Mouse (Mus musculus) forebrain, postnatal 0 days (tissue): ENCODE data around the gene Ctsc. TPM values are rescaled to one million over a fixed set of nuclear protein-coding genes. Genes with fewer than 3 reads are reported as not detected.

Source experiments
- ATAC-seq: fragments of 200-750 bp; cut with Nextera tagmentation; 2 replicates; pipeline ENCODE4 v1.8.0; 2017; ENCODE audit warnings: mild to moderate bottlenecking, moderate library complexity
- DNase-seq: peaks from one replicate; pipeline ENCODE4 v3.0.0-alpha.2; 2015
- H3K27ac ChIP-seq: fragments of 300-500 bp; sonication (generic); 2 replicates; pipeline ENCODE4 v1.5.1; 2014; ENCODE audit warnings: low read depth, mild to moderate bottlenecking, antibody characterized with exemption, low read length, moderate library complexity, mixed read lengths
- H3K27me3 ChIP-seq: fragments of 300-500 bp; sonication (generic); 2 replicates; pipeline ENCODE4 v1.6.1; 2014; ENCODE audit warnings: mild to moderate bottlenecking, low read length, mixed read lengths; ENCODE audit not compliant: insufficient read depth
- H3K36me3 ChIP-seq: fragments of 300-500 bp; sonication (generic); 2 replicates; pipeline ENCODE4 v1.6.1; 2014; ENCODE audit warnings: mild to moderate bottlenecking, moderate library complexity; ENCODE audit not compliant: insufficient read depth
- H3K4me1 ChIP-seq: fragments of 300-500 bp; sonication (generic); 2 replicates; pipeline ENCODE4 v1.6.1; 2014; ENCODE audit warnings: antibody characterized with exemption; ENCODE audit not compliant: insufficient read depth
- H3K4me2 ChIP-seq: fragments of 300-500 bp; sonication (generic); 2 replicates; pipeline ENCODE4 v1.6.1; 2014; ENCODE audit warnings: low read depth, mild to moderate bottlenecking, moderate library complexity
- H3K4me3 ChIP-seq: fragments of 300-500 bp; sonication (generic); 2 replicates; pipeline ENCODE4 v1.5.1; 2014; ENCODE audit warnings: low read depth, low read length, mixed read lengths
- H3K9ac ChIP-seq: fragments of 300-500 bp; sonication (generic); 2 replicates; pipeline ENCODE4 v1.6.1; 2014; ENCODE audit warnings: mild to moderate bottlenecking
- H3K9me3 ChIP-seq: fragments of 300-500 bp; sonication (generic); 2 replicates; pipeline ENCODE4 v1.6.1; 2016; ENCODE audit warnings: low read length
- CTCF ChIP-seq: sonication (generic); IDR thresholded peaks from 2 replicates; pipeline ENCODE4 v1.5.1; 2016; ENCODE audit warnings: antibody characterized with exemption, control low read depth, low read depth
- WGBS: fragments of 180-500 bp; shearing (Covaris S2); extraction: QIAGEN DNeasy Blood & Tissue Kit; methylation state at CpG from one replicate; pipeline ENCODE4 v1.1.7; 2014; 5-methylcytosine and 5-hydroxymethylcytosine counted together
- polyA plus RNA-seq: library from polyadenylated mRNA; unstranded; fragments of >200 nt; fragmentation: Nextera tagmentation; extraction: Ambion mirVana; gene quantifications from 2 replicates; pipeline ENCODE4 v1.2.1, GENCODE M21; 2015
- total RNA-seq: library from RNA; depleted of rRNA; stranded (reverse); fragments of >200 nt; gene quantifications from 2 replicates; pipeline ENCODE4 v1.2.3, GENCODE M21; 2014

The Ctsc gene
- total and polyA plus RNA-seq, 2 experiments from 2014 or later = 12.8 to 16.1 TPM

- Histone ChIP-seq H3K4me1 (no peaks in the 10 kb centered on the region), H3K27ac (no peak overlapping the region), H3K36me3 (no peaks in the 10 kb centered on the region), H3K9me3 (no peaks in the 10 kb centered on the region), H3K9ac (no peak overlapping the region), H3K27me3 (no peaks in the 10 kb centered on the region), H3K4me2 (no peak overlapping the region), H3K4me3 (no peak overlapping the region)
- DNase-seq = no peak
- WGBS = 49% methylated on average over 1 of the region's 1 CpGs
- TF ChIP-seq CTCF = no peak
- ATAC-seq = no peak
Measured at GRCm38 (mm10) chr7:88251535-88251934, 26.4 kb upstream of the Ctsc start.

DNA sequence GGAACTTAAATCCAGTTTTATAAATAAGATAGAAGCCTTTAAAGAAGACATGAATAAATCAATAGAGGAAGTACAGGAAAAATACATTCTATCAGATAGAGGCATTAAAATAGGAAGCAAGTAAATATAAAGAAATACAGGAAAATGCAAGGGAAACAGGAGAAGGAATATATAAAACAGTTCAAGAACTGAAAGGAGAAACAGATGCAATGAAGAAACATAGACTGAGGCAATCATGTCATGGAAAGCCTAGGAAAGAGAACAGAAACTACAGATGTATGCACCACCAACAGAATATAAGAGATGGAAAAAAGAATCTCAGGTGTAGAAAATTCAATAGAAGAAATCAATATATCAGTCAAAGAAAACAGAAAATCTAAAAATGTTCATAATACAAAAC, 25.8 kb upstream of the Ctsc start:
- Histone ChIP-seq H3K27ac (no peak overlapping the region), H3K9ac (no peak overlapping the region), H3K9me3 (no peaks in the 10 kb centered on the region), H3K4me3 (no peak overlapping the region), H3K4me1 (no peaks in the 10 kb centered on the region), H3K4me2 (no peak overlapping the region), H3K36me3 (no peaks in the 10 kb centered on the region), H3K27me3 (no peaks in the 10 kb centered on the region)
- ATAC-seq (no peak), DNase-seq (no peak)
- no peak for TF ChIP-seq CTCF

- Histone ChIP-seq H3K27ac (no peak overlapping the region), H3K4me1 (no peaks in the 10 kb centered on the region), H3K27me3 (no peaks in the 10 kb centered on the region), H3K4me2 (no peak overlapping the region), H3K9me3 (no peaks in the 10 kb centered on the region), H3K36me3 (no peaks in the 10 kb centered on the region), H3K4me3 (no peak overlapping the region), H3K9ac (no peak overlapping the region)
- DNase-seq (no peak), ATAC-seq (no peak)
- no peak for TF ChIP-seq CTCF
Measured at GRCm38 (mm10) chr7:88254884-88255283, 23.0 kb upstream of the Ctsc start.

GRCm38 (mm10) chr7:88259155-88259925, 18.5 kb upstream of the Ctsc start:
- H3K9me3 ChIP-seq = no peaks in the 10 kb centered on the region
- ATAC-seq (no peak), DNase-seq (no peak)
- H3K27ac ChIP-seq = no peak overlapping the region
- no peak overlapping the region for H3K4me3 ChIP-seq
- no peaks in the 10 kb centered on the region for H3K4me1 ChIP-seq
- no peak overlapping the region for H3K4me2 ChIP-seq
- WGBS = 69% methylated on average over 7 of the region's 7 CpGs
- no peaks in the 10 kb centered on the region for H3K27me3 ChIP-seq
- no peaks in the 10 kb centered on the region for H3K36me3 ChIP-seq
- no peak for TF ChIP-seq CTCF
- H3K9ac ChIP-seq = no peak overlapping the region

- Histone ChIP-seq H3K27me3 (no peaks in the 10 kb centered on the region), H3K4me1 (no peaks in the 10 kb centered on the region), H3K4me3 (no peak overlapping the region), H3K36me3 (no peaks in the 10 kb centered on the region), H3K9me3 (no peaks in the 10 kb centered on the region), H3K9ac (no peak overlapping the region), H3K27ac (no peak overlapping the region), H3K4me2 (no peak overlapping the region)
- no peak for DNase-seq
- no peak for ATAC-seq
- WGBS = 82% methylated on average over 4 of the region's 4 CpGs
- no peak for TF ChIP-seq CTCF
Measured at GRCm38 (mm10) chr7:88261799-88262198, 16.1 kb upstream of the Ctsc start.

DNA sequence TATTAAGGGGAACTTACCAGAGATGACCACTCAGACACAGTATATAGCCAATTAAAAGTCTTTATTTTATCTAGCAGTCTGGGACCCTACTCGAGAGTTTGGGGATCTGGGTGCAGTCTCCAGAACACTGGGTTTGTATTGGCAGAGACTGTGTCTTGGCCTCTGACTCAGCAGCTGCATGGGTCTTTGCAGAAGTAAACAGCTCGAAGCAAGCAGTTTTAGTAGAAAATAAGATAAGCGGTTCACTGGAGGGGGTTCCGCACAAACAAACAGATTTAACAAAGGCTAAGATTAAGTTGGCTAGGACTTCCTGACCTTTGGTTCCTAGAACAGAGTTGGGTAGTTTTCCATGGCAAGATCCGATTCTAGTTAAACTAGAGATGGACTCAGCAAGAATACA, 13.0 kb upstream of the Ctsc start:
- DNase-seq (no peak), ATAC-seq (no peak)
- H3K27ac ChIP-seq = no peak overlapping the region
- 76% methylated on average over 5 of the region's 5 CpGs for WGBS
- no peaks in the 10 kb centered on the region for H3K9me3 ChIP-seq
- H3K4me3 ChIP-seq = no peak overlapping the region
- no peaks in the 10 kb centered on the region for H3K36me3 ChIP-seq
- no peak overlapping the region for H3K9ac ChIP-seq
- H3K27me3 ChIP-seq = no peaks in the 10 kb centered on the region
- no peak overlapping the region for H3K4me2 ChIP-seq
- TF ChIP-seq CTCF = no peak
- H3K4me1 ChIP-seq = no peaks in the 10 kb centered on the region

GRCm38 (mm10) chr7:88269913-88270312, 8.0 kb upstream of the Ctsc start:
- no peak for TF ChIP-seq CTCF
- Histone ChIP-seq H3K4me1 (no peaks in the 10 kb centered on the region), H3K4me2 (no peak overlapping the region), H3K9me3 (no peaks in the 10 kb centered on the region), H3K36me3 (no peaks in the 10 kb centered on the region), H3K9ac (no peak overlapping the region), H3K4me3 (no peak overlapping the region), H3K27me3 (no peaks in the 10 kb centered on the region), H3K27ac (no peak overlapping the region)
- 90% methylated on average over 1 of the region's 1 CpGs for WGBS
- DNase-seq (no peak), ATAC-seq (no peak)
